Mouse (Mus musculus) lung, adult 18-20 months (tissue): ENCODE results near the gene Izumo2.
"Not testable (repeated sequence)": the region's sequence is repeated elsewhere in the genome, so short reads cannot be mapped to it uniquely, and the experiment has no call there.

Experiments used
- DNase-seq, 2 experiments: peaks; one replicate each; pipeline ENCODE4 v3.0.0; 2022; ENCODE audit warnings: mixed read lengths in 2 of 2

Izumo2 gene

DNA sequence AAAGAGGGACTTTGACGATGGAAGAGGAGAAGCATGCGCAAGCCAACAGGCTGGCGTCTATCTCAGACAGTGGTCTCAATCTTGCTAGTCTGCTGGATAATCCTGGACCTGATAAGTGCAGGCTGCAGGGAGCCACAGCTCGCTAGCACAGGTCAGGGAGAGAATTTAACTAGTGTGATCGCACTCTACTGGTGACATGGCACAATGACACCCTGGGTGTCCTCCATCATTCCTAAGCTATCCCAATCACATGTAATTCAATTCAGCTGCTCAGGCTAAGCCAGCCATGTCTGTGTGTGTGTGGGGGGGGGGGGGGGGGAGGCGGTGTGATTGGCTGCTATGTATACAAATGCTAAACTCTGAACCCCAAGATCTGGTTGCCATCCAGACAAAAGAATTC is 6.6 kb upstream of the Izumo2 start:
- peak; percentile 48 to 70 for DNase-seq

DNA sequence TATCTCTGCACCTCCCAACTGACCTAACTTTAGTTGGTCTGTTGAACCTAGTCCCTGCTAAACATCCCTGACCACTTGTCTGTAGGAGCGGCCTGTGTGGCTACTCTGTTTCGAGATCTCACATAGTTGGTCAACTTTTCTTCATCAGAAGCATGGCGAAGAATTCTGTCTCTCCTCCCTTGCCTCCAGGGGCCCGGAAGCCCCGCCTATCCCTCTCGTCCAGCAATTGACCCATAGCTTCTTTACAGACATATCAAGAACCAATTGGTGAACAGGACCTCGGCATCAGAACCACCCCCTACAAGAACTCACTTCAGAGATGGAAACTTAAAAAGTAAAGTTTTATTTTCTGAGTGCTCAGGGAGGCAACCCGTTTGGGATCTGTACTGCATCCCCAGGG is 5.6 kb upstream of the Izumo2 start:
- peak in 1 of 2 experiments; percentile 18 for DNase-seq

DNA sequence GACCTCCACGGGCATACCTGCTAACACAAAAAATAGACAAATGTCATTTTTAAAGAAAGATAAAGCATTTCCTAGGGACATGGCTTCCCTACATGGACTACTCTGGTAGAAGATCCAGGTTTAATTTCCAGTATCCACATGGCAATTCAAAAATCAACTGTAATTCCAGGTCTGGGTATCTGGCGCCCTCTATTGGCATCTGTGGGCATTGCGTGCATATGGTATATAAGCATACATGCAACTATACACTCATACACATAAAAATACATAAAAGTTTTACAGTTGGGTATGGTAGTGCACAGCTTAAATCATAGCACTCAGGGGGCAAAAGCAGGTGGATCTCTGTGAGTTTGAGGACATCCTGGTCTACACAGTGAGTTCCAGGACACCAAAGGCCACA is 4.2 kb upstream of the Izumo2 start:
- DNase-seq, result peak; percentile 49 to 64

DNA sequence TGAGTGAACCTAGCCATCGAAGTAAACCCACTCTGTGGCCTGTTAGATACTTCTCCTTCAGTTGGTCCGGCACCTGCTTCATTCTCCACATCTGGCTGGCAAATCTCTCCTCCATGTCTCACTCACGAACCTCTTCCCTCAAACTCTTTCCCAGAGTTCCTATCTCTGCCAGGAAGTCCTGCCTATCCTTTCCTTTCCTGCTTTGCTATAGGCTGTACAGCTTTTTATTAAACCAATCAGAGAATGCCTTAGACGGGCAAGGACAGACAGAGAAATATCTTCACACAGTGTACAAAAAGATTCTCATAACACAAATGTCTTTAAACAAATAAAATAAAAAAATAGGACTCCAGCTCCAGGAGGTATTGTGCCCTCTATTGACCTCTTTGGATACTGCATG is 3.5 kb upstream of the Izumo2 start:
- no peak for DNase-seq

DNA sequence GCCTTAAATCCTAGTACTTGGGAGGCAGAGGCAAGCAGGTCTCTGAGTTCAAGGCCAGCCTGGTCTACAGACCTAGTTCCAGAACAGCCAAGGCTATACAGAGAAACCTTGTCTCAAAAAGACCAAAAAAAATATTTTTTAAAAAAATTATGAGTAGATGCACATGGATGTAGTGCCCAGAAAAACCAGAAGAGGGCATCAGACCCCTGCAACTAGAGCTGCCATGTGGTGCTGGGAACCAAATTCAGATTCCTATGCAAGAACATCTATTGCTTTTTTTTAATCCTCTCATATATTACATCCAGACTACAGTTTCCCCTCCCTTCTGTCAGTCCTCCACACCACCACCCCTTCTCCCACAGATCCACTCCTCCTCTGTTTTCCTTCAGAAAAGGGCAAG is 2.2 kb upstream of the Izumo2 start:
- no peak for DNase-seq

DNA sequence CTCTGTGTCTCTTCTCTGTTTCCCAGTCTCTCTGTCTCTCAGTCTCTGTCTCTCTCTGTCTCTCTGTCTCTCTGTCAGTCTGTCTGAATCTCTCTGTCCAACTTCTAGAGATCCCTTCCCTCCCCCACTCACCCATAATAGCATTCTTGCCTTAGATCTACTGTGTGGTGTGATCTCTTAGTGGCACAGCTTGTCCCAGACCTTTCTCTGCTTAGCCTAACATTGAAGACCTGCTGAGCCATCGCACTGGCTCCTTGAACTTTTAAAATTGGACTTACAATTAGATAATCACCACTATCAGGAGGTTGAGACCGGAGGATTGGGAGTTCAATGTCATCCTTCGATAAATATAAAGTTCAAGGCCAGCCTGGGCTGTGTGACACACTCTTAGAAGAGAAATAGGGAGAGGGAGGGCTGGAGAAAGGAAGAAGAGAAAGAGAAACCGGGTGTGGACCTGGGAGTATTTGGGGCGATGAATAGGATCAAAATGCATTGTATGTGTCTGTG is 1.3 kb upstream of the Izumo2 start:
- DNase-seq, result no peak

DNA sequence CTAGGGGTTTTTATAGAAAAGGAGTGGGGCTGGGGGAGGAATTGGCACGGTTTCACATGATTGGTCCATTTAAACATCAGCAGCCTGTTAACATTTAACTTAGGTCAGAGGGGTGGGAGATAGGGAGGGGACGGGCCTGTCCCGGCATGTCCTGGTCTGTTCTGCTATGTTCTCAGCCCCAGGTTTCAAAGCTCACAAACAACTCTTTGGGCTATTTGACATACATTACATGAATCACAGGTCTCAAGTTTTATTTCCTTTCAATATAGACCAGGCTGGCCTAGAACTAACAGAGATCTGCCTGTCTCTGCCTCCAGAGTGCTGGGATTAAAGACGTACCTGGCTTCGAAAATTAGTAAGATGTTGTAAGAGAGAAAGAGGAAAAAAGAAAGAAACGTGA is 449 bp upstream of the Izumo2 start:
- DNase-seq, result not testable (repeated sequence)

DNA sequence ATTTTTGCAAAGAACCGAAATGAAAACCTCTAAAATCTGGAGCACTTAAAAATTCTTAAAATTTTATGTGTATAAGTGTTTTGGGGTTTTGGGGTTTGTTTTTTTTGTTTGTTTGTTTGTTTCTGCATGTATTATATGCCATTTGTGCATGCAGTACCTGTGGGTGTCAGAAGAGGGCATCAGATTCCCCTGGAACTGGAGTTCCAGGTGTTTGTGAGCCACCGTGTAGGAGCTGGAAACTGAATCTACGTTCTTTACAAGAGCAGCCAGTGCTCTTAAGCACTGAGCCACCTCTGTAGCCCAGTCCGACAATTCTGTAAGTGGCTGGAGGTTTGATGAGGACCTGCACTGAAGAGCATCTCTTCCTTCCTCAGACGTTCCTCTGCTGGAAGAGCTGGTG is 1.3 kb downstream of the Izumo2 start:
- no peak for DNase-seq

DNA sequence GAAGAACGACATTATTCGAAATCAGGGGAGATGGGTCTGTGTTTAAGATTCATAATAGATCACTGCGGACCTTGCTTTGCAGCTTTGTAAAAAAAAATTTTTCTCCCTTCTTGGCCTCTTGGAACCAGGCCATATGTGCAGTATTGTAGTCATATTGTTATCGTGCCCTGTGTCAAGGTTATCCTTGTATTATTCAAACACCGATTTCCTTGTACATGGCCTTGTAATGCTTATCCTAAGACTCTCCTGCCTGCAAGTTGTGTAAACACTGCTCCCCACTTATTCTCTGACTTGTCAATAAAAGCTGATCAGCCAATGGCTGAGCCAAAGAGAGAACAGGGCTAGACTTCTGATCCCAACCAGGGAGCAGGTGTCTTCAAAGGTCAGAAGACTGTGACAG is 13.5 kb downstream of the Izumo2 start:
- DNase-seq, result no peak

DNA sequence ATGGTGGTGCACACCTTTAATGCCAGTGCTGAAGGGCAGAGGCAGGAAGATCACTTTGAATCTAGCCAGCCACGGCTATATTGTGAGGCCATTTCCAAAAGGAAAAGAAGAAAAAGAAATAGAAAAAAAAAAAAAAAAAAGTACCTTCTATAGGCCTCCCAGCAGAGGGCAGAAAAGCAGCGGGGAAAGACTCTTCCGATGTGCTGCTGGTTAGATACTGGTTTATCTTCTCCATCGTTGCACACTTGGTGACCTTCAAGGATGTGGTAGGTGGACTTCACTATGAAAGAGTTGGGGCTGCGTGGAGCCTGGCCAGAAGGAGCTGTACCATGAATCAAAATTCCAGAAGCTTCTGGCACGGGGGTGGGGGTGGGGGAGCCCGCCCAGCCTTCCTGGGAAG is 15.8 kb downstream of the Izumo2 start:
- no peak for DNase-seq

DNA sequence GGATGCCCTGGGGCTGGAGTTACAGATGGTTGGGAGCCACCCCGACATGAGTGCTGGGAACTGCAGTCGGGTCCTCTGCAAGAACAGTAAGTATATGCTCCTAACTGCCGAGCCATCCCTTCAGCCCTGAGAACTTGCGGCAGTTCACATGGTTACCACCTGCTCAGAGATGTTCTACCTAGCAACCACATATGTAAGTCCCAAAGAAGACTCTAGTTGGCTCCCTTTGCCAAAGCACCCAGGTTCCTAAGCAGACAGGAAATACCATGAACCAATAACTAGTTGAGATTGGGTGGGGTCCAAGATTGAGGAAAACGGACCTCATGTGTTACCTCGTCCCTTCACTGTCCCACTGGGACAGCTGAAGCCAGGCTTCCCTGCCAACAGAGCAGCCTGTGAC is 17.8 kb downstream of the Izumo2 start:
- DNase-seq, result peak; percentile 8 to 14

DNA sequence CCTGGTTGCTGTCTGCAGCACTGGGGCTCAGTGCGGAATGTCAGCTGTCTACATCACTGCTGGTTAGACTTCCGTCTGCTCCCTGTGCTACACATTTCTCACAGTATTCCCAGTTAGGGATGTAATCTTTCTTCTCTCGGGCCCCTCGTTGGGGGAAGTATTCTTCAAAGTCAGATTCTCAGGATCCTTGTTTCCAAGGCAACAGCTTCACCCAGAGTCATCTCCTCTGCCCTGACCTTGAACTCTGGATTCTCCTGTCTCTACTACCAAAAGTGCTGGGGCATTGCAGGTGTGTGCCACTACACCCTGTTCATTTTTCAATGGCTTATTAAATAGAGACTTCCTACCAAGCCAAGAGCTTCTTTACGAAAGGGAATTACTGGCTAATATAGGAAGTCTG is 18.6 kb downstream of the Izumo2 start:
- no peak for DNase-seq

DNA sequence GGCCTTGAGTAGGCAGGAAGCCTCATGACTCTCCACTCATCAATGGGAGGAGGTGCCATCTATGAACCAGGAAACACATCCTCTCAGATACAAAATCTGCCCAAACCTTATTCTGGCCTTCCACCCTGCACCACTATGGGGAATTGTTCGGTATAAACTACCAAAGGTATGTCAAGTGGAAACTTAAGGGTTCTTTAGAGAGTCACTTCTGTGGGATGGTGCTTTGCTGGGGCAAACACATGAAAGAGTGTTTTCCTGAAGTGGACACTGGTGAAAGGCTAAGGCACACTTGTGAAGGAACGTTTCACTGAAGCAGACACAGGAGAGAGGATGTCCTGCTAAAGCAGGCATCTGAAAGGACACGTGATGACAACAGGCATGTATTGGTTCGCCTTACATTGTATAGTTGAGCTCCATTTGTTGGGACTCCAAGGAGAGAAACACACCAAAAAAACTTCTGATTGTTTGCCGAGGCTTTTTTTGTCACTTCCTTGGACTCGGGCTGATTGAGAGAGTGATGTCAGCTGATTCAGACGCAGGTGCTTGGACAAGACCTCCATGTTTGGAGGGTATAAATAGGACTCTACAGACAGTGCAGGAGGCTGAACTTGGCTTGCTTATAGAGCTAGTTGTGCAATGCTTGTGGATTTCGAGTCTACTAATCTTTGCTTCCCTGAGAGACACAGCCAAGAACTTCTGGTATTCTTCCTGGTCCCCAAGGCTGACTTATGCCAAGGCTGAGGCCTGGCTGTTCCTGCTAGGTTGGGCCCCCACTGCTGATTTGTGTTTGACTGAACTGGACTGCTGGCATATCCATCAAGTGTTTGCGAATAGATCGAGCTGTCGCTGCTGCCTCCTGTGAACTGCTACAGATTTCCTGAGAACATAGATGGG is 19.8 kb downstream of the Izumo2 start:
- peak; percentile 26 to 43 for DNase-seq

DNA sequence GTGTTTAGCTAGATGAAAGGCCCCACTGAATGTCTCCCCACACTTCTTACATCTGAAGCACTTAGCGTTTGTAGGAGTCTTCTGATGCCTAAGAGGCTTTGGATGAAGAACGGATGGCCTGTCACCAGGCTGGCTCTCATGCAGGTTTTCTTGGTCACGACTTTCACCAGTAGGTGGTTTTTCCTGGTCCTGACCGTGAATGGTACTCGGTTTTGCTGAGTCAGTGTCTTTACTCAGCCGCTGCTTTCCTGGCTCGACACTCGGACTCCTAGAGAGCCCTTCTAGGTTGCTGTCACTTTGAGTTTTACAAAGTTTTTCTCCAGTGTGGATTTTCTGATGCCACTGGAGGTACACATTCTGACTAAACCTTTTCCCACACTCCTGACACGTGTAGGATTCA is 25.2 kb downstream of the Izumo2 start:
- DNase-seq, result no peak

DNA sequence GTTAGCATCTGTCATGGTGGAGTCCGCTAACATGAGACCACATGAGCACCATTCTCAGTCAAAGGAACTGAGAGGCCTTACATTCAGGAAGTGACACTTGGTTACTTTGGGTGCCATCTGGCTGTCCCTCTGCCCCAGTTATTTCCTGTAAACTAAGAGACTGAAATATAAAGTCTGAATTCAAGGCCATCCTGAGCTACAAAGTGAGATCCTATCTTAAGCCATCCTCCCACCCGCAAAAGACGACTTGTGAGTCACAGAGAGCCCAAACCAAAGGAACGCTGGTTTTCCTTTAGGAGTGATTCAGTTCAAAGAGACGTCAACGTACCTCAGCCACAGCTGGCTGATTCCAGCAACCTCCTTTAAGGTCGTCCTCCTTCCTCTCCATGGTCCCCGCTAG is 32.8 kb downstream of the Izumo2 start:
- DNase-seq, result no peak

DNA sequence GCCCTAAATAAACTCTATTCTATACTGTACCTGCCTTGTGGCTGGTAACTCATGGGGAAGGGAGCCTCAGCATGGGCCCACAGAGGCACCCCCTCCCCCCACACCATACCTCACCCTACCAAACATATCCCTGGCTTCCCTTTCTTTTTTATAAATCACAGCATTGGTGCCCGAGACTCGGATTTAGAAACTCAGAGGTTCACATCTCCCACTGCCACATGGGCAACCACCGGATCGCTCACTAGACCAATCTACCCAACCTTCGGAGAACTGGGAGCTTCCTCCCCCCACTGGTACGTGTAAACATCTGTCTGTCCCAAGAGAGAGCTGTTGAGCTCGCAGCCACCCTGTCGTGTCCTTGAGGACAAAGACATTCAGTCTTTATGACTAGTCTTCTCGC is 35.7 kb downstream of the Izumo2 start:
- DNase-seq, result no peak

DNA sequence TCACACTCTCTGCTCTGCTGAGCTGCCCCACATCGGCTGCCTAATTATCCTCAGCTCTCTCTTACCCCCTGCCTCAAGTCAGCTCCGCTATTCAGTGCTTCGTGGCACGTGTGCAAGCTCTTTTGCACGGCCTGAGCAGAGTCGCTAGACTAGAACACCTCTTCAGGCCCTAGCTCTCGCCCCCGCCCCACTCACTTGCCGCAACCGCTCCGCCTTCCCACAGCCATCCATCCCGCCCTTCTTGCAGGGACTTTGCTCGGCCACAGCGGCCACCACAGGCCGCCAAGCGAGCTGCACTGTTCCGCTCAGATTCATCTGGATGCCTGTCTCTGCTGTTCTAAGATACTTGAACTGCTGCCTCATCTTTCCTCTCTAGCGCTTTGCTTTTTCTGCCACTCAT is 36.5 kb downstream of the Izumo2 start:
- peak; percentile 84 to 85 for DNase-seq

DNA sequence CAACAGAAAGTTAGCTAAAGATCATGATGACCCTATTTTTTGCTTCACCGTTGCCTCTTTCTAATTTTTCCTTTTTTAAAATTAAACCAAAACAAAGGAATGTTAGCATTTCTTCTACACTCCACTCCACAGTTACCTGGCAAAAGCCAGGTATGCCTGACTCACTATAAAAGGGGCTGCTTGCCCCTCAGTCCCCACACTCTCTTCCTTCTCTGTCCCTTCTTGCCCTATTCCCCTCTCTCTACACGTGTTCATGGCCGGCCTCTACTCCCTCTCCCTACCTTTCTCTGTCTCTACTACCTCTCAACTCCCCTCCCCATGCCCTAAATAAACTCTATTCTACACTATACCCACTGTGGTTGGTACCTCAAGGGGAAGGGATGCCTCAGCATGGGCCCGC is 38.6 kb downstream of the Izumo2 start:
- DNase-seq, result no peak

DNA sequence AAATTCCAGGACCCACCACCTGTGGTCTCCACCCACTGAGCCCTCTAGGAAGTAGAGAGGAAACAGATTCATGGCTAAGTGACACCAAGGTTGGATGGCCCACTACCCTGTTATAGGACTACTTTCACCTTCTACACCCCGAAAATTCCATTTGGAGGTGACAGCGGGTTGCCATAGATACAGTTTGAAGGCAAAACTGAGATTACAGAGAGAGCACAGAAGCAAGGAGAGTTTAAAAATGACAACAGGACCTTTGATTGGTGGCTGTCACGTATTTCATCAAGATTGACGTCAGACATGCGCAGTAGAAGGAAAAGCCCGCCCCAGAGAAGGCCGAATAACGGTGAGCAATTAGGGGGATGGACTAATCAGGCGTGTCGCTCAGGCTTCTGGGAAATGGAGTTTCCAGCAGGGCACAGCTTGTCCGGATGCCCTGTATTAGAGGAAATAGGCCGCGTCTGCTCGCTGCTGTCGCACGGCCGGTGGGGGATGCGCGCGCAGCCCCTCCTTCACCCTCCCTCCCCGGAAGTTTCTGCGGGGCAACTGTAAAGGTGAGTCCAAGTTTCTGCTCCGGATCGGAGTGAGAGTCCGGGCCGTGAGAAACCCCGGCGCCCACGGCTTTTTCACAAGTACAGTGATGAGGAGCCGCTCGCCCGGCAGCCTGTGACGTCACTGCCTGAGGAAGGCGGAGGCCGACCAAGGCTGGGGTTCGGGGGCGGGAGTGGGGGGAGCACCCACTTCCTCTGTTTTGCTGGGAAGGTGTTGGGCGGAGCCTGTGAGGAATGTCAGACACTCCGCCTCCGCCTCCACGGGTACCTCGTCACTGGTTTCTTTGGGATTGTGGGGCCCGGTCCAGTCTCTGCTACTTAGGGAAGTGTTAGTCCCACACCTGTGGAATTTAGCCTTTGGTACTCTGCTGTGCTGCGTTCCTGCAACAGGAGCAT is 39.8 kb downstream of the Izumo2 start, which contains the start of gene Vrk3:
Gene Vrk3 (plus strand): TSS at position 313 of the 944 bp plus-strand sequence.
- DNase-seq, result peak; percentile 98

DNA sequence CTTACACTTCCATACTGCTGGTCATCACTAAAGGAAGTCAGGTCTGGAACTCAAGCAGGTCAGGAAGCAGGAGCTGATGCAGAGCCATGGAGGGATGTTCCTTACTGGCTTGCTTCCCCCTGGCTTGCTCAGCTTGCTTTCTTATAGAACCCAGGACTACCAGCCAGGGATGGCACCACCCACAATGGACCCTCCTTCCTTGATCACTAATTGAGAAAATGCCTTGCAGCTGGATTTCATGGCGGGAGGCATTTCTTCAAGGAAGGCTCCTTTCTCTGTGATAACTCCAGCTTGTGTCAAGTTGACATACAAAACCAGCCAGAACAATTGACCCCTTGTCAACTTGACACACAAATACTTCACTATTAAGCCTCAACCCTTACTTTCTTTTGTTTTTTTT is 42.4 kb downstream of the Izumo2 start, which contains the start of gene Zfp473:
Gene Zfp473 (minus strand): TSS at position 101 of the 400 bp plus-strand sequence.
- not testable (repeated sequence) for DNase-seq

DNA sequence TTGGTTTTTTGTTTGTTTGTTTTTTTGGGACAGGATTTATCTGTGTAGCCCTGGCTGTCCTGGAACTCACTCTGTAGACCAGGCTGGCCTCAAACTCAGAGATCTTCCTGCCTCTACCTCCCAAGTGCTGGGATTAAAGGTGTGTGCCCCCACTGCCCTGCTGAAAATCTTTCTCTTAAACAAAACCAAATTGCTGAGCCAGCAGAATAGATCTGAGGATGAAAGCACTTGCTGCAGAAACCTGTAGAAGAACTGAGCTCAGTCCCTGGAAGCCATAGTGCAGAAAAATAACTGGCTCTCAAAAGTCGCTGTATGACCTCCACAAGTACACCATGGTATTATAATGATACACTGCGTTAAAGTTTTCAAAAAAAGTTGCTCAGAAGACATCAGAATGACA is 48.6 kb downstream of the Izumo2 start:
- no peak for DNase-seq

DNA sequence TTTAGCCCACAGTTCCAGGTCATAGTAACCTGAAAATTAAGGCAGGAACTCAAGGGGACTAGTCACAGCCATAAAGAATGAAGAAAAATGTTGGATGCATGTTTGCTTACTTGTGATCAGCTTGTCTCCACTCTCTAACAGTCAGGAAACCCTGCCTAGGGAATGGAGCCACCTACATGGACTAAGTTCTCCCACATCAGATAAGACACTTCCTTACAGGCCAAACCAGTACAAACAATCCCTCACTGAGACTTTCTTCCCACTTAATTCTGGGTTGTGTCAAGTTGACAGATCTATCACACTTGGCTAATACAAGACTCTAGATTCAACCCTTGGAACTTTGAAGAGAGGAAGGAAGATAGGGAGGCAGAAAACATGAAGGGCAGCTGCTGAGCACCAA is 51.8 kb downstream of the Izumo2 start:
- DNase-seq, result no peak

DNA sequence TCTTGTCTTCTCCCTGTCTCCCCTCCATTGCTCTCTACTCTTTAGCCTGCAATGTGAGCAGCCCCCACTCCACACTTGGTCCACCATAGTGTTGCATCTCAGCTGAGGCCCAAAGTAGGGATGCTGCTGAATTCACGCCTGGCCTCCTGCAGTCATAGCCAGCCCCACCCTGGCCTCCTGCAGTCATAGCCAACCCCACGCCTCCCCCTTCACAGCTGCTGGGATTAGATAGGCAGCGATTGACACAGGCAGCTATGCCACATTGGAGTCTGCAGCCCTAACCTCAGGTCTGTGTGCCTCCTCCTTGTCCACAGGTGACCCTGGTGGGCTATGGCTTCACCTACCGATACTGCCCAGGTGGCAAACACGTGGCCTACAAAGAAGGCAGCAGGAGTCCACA is 59.6 kb downstream of the Izumo2 start:
- DNase-seq, result no peak
